Mouse (Mus musculus) kidney, embryonic 15.5 days (tissue): ENCODE results near the gene Sema6d. TPM values are rescaled to one million over a fixed set of nuclear protein-coding genes. Genes with fewer than 3 reads are reported as not detected.

ENCODE experiments used
- ATAC-seq: fragments of 200-750 bp; cut with Nextera tagmentation; replicated peaks from 2 replicates; pipeline ENCODE4 v1.8.0; 2017; ENCODE audit warnings: moderate TSS enrichment; ENCODE audit not compliant: low FRiP score
- H3K27ac ChIP-seq: fragments of 300-500 bp; sonication (generic); 2 replicates; pipeline ENCODE4 v1.5.1; 2015; ENCODE audit warnings: mild to moderate bottlenecking, inconsistent platforms
- H3K27me3 ChIP-seq: fragments of 300-500 bp; sonication (generic); 2 replicates; pipeline ENCODE4 v1.6.1; 2015; ENCODE audit warnings: inconsistent platforms
- H3K36me3 ChIP-seq: fragments of 300-500 bp; sonication (generic); 2 replicates; pipeline ENCODE4 v1.6.1; 2015; ENCODE audit warnings: inconsistent platforms
- H3K4me1 ChIP-seq: fragments of 300-500 bp; sonication (generic); 2 replicates; pipeline ENCODE4 v1.6.1; 2015; ENCODE audit warnings: inconsistent platforms
- H3K4me2 ChIP-seq: fragments of 300-500 bp; sonication (generic); 2 replicates; pipeline ENCODE4 v1.6.1; 2015; ENCODE audit warnings: moderate library complexity, mild to moderate bottlenecking, inconsistent platforms
- H3K4me3 ChIP-seq: fragments of 300-500 bp; sonication (generic); replicated peaks from 2 replicates; pipeline ENCODE4 v1.5.1; 2015; ENCODE audit warnings: mild to moderate bottlenecking, inconsistent platforms
- H3K9ac ChIP-seq: fragments of 300-500 bp; sonication (generic); 2 replicates; pipeline ENCODE4 v1.6.1; 2015; ENCODE audit warnings: mild to moderate bottlenecking, inconsistent platforms
- H3K9me3 ChIP-seq: fragments of 300-500 bp; sonication (generic); replicated peaks from 2 replicates; pipeline ENCODE4 v1.6.1; 2016; ENCODE audit warnings: inconsistent platforms
- WGBS: fragments of 180-500 bp; shearing (Covaris S2); methylation state at CpG from one replicate; pipeline ENCODE4 v1.1.7; 2015; ENCODE audit warnings: mixed read lengths; 5-methylcytosine and 5-hydroxymethylcytosine counted together
- polyA plus RNA-seq: library from polyadenylated mRNA; unstranded; fragments of >200 nt; fragmentation: Nextera tagmentation; extraction: Ambion mirVana; gene quantifications from 2 replicates; pipeline ENCODE4 v1.2.1, GENCODE M21; 2015

Gene Sema6d
- polyA plus RNA-seq, 1 experiment from 2014 or later = 9.5 TPM

GRCm38 (mm10) chr2:124418319-124418718 is 328.6 kb downstream of the Sema6d start:
- H3K4me3 ChIP-seq = no peak overlapping the region
- no peak overlapping the region for H3K27ac ChIP-seq
- no peak for ATAC-seq
- no peaks in the 10 kb centered on the region for H3K9me3 ChIP-seq
- 94% methylated on average over 2 of the region's 2 CpGs for WGBS
- no peaks in the 10 kb centered on the region for H3K36me3 ChIP-seq
- no peaks in the 10 kb centered on the region for H3K27me3 ChIP-seq
- H3K9ac ChIP-seq = no peak overlapping the region
- H3K4me1 ChIP-seq = no peaks in the 10 kb centered on the region
- no peak overlapping the region for H3K4me2 ChIP-seq

- Histone ChIP-seq H3K27me3 (no peaks in the 10 kb centered on the region), H3K36me3 (no peaks in the 10 kb centered on the region), H3K4me2 (no peak overlapping the region), H3K4me3 (no peak overlapping the region), H3K9me3 (no peaks in the 10 kb centered on the region), H3K27ac (no peak overlapping the region), H3K9ac (no peak overlapping the region), H3K4me1 (no peaks in the 10 kb centered on the region)
- WGBS = 39% methylated on average over 1 of the region's 1 CpGs
- no peak for ATAC-seq
These were observed 330.5 kb downstream of the Sema6d start for GRCm38 (mm10) chr2:124420170-124420825.

GRCm38 (mm10) chr2:124429744-124430143 is 340.0 kb downstream of the Sema6d start:
- no peak for ATAC-seq
- Histone ChIP-seq H3K4me1 (no peaks in the 10 kb centered on the region), H3K9ac (no peak overlapping the region), H3K9me3 (no peaks in the 10 kb centered on the region), H3K4me2 (no peak overlapping the region), H3K36me3 (no peaks in the 10 kb centered on the region), H3K27ac (no peak overlapping the region), H3K4me3 (no peak overlapping the region), H3K27me3 (no peaks in the 10 kb centered on the region)
- 76% methylated on average over 5 of the region's 5 CpGs for WGBS

- WGBS = 90% methylated on average over 3 of the region's 3 CpGs
- Histone ChIP-seq H3K27ac (no peak overlapping the region), H3K9ac (no peak overlapping the region), H3K27me3 (no peaks in the 10 kb centered on the region), H3K4me3 (no peak overlapping the region), H3K4me2 (no peak overlapping the region), H3K4me1 (no peaks in the 10 kb centered on the region), H3K36me3 (no peaks in the 10 kb centered on the region), H3K9me3 (no peaks in the 10 kb centered on the region)
- no peak for ATAC-seq
These were observed 340.9 kb downstream of the Sema6d start for GRCm38 (mm10) chr2:124430708-124431107.

GRCm38 (mm10) chr2:124435382-124436002 is 345.7 kb downstream of the Sema6d start:
- Histone ChIP-seq H3K9me3 (no peaks in the 10 kb centered on the region), H3K9ac (no peak overlapping the region), H3K4me2 (no peak overlapping the region), H3K4me3 (no peak overlapping the region), H3K36me3 (no peaks in the 10 kb centered on the region), H3K27ac (no peak overlapping the region), H3K27me3 (no peaks in the 10 kb centered on the region), H3K4me1 (0 out of 2 replicates have a peak, but pooled peaks cover 4% of the 10 kb centered on the region)
- WGBS = 66% methylated on average over 12 of the region's 12 CpGs
- no peak for ATAC-seq

- Histone ChIP-seq H3K36me3 (no peaks in the 10 kb centered on the region), H3K9ac (no peak overlapping the region), H3K27me3 (no peaks in the 10 kb centered on the region), H3K4me3 (no peak overlapping the region), H3K9me3 (no peaks in the 10 kb centered on the region), H3K27ac (no peak overlapping the region), H3K4me1 (0 out of 2 replicates have a peak, but pooled peaks cover 4% of the 10 kb centered on the region), H3K4me2 (no peak overlapping the region)
- 46% methylated on average over 8 of the region's 8 CpGs for WGBS
- no peak for ATAC-seq
These were observed 346.9 kb downstream of the Sema6d start for GRCm38 (mm10) chr2:124436704-124437103.

GRCm38 (mm10) chr2:124444199-124444598 is 354.4 kb downstream of the Sema6d start:
- H3K36me3 ChIP-seq = no peaks in the 10 kb centered on the region
- no peak overlapping the region for H3K9ac ChIP-seq
- no peak overlapping the region for H3K27ac ChIP-seq
- no peaks in the 10 kb centered on the region for H3K27me3 ChIP-seq
- WGBS = 83% methylated on average over 2 of the region's 2 CpGs
- no peak for ATAC-seq
- no peaks in the 10 kb centered on the region for H3K9me3 ChIP-seq
- H3K4me1 ChIP-seq = no peaks in the 10 kb centered on the region
- no peak overlapping the region for H3K4me2 ChIP-seq
- H3K4me3 ChIP-seq = no peak overlapping the region

GRCm38 (mm10) chr2:124455881-124456280 is 366.1 kb downstream of the Sema6d start:
- WGBS = 70% methylated on average over 2 of the region's 2 CpGs
- no peaks in the 10 kb centered on the region for H3K36me3 ChIP-seq
- H3K4me1 ChIP-seq = peaks cover 5% of the 10 kb centered on the region
- H3K9ac ChIP-seq = no peak overlapping the region
- no peak overlapping the region for H3K4me2 ChIP-seq
- ATAC-seq = no peak
- H3K27me3 ChIP-seq = no peaks in the 10 kb centered on the region
- no peaks in the 10 kb centered on the region for H3K9me3 ChIP-seq
- H3K4me3 ChIP-seq = no peak overlapping the region
- H3K27ac ChIP-seq = no peak overlapping the region

- Histone ChIP-seq H3K27ac (no peak overlapping the region), H3K4me3 (no peak overlapping the region), H3K27me3 (no peaks in the 10 kb centered on the region), H3K9me3 (no peaks in the 10 kb centered on the region), H3K9ac (no peak overlapping the region), H3K4me1 (peaks cover 10% of the 10 kb centered on the region), H3K4me2 (no peak overlapping the region), H3K36me3 (no peaks in the 10 kb centered on the region)
- no peak for ATAC-seq
- 93% methylated on average over 4 of the region's 4 CpGs for WGBS
These were observed 367.2 kb downstream of the Sema6d start for GRCm38 (mm10) chr2:124456999-124457398.

GRCm38 (mm10) chr2:124458028-124458427 is 368.3 kb downstream of the Sema6d start:
- ATAC-seq = no peak
- Histone ChIP-seq H3K9me3 (no peaks in the 10 kb centered on the region), H3K4me2 (no peak overlapping the region), H3K27me3 (no peaks in the 10 kb centered on the region), H3K4me1 (peaks cover 10% of the 10 kb centered on the region), H3K27ac (no peak overlapping the region), H3K36me3 (no peaks in the 10 kb centered on the region), H3K4me3 (no peak overlapping the region), H3K9ac (no peak overlapping the region)
- 73% methylated on average over 2 of the region's 2 CpGs for WGBS

GRCm38 (mm10) chr2:124460956-124461355 is 371.2 kb downstream of the Sema6d start:
- 20% methylated on average over 2 of the region's 2 CpGs for WGBS

GRCm38 (mm10) chr2:124461378-124461851 is 371.6 kb downstream of the Sema6d start:
- Histone ChIP-seq H3K4me2 (no peak overlapping the region), H3K4me3 (no peak overlapping the region), H3K9me3 (no peaks in the 10 kb centered on the region), H3K9ac (no peak overlapping the region), H3K36me3 (no peaks in the 10 kb centered on the region), H3K4me1 (peaks cover 10% of the 10 kb centered on the region), H3K27me3 (no peaks in the 10 kb centered on the region), H3K27ac (peak overlapping the region; percentile 41)
- ATAC-seq = no peak; the same call in 1 of the 2 replicates
- WGBS = 38% methylated on average over 3 of the region's 3 CpGs

More at GRCm38 (mm10) chr2:124460956-124461355, 371.2 kb downstream of the Sema6d start:
- Histone ChIP-seq H3K27me3 (no peaks in the 10 kb centered on the region), H3K36me3 (no peaks in the 10 kb centered on the region), H3K27ac (peak overlapping the region; percentile 54; the same call in 1 of the 2 replicates), H3K4me3 (no peak overlapping the region), H3K9me3 (no peaks in the 10 kb centered on the region), H3K9ac (no peak overlapping the region), H3K4me2 (no peak overlapping the region), H3K4me1 (peaks cover 10% of the 10 kb centered on the region)
- peak; percentile 83 for ATAC-seq
